Mouse (Mus musculus): ENCODE results near the gene Rdh5. TPM values are rescaled to one million over a fixed set of nuclear protein-coding genes. Genes with fewer than 3 reads are reported as not detected.

The Rdh5 gene
- total RNA-seq, 2 experiments from 2014 or later = 5.5 to 6.1 TPM

DNA sequence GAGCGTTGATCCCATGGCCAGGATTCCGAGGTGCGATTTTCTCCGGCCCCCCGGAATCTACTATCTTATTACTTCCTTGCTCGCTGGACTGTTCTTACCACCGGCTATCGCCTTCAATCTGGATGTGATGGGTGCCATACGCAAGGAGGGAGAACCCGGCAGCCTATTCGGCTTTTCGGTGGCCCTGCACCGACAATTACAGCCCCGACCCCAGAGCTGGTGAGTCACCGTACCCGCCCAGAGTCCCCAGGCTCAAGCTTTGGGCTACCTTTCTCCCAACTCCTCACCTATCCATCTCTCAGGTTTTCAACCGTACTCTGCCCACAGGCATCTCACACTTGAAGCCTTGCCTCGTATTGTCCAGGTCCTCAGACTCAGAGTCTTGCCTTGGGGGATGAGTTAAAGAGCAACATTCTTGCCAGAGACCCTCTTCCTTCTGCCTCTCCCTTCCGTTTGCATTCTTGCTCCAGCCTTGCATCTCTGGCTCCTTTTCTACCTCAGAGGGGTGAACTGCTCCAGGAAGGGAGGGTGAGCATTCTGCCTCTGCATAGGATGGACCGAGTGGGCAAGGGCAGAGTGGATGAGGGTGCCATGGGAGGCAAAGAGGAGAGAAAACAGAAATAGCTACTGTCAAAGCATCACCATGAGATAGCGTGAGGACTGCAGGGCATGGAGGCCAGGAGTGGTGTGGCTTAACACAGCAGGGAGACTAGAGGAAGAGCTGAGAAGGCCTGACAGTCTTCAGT lies 11.5 kb upstream of the Rdh5 start:
- intact Hi-C loops (cut with DNase I) = no loop called here
- no peak for DNase-seq (ENCODE audit: extremely low spot score in 1 of 2, low spot score in 2 of 2)

DNA sequence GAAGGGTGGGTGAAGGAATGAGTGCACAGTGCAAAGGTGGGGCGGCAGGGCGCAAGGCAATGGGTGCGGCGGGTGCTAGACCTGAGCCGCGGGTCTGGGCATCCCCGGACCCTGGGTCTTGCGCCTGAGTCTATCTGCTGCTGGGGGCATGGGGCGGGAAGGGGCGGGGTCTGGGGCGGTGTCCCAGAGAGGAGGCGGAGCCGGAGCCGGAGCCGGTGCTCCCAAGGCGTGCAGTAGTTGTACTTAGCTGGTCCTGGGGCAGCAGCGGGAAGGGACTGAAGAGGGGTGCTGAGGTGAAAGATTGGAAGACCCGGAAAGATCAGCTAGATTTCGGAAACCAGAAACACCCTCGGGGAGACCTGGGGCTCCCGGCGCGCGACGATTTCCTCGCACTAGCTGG lies 10.9 kb upstream of the Rdh5 start, which contains the start of gene Itga7:
Itga7 (plus strand) TSS at position 245 of the 400 bp plus-strand sequence.
- intact Hi-C loops (cut with DNase I) = no loop called here
- no peak for DNase-seq (ENCODE audit: extremely low spot score in 1 of 2, low spot score in 2 of 2)

DNA sequence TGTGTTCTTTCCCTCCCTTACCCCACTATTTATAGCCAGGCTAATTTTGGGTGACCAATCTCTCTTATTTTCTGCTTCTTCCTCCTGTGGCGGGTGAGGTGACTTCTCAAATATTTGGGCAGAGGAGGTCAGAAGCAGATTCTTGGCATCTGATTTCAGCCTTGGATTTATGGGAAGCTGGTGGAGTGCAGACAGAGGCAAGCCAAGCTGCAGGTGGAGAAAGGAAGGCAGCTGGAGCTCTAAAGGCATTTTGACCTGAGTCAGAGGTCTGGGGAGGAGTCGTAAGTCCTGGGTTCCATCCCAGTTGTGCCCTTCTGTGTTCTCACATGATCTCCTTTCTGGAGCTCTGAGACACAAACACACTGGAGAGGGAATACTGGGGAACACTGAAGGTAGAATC lies 8.8 kb upstream of the Rdh5 start:
- intact Hi-C loops (cut with DNase I) = no loop called here
- DNase-seq (ENCODE audit: extremely low spot score in 1 of 2, low spot score in 2 of 2) = no peak

DNA sequence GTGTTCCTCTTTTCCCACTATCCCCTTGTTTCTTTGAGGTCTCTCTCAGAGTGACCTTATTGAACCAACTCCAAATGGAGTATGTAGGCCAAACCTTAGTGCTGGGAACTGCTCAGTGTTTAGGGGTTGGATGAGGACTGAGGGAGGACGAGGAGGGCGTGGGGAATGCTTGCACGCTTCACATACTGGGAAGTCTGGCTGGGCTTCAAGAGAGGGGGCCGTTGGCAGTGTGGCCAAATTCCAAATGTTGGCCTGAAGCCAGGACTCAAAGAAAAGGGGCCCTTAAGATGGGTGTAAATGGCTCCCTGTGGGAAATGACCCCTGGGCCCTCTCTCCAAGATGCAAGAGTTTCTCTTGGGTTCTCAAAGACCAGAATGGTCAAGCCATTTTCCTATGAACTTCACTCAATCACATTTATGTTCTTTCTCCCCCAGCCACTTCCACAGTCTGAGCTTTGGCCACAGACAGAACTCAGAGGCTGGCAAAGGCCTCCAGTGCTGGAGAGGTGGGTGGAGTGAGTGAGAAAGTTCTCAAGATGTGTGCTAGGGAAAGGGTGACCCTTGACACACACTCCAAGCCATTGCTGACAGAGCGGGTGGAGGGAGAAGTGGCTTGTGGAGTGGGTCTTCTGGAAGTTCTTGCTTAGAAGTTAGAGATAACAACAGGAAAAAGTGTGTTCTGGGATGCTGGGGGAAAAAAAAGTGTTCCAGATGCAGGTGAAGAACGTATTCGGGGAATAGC lies 7.1 kb upstream of the Rdh5 start:
- intact Hi-C loops (cut with DNase I) = no loop called here
- DNase-seq (ENCODE audit: extremely low spot score in 1 of 2, low spot score in 2 of 2) = peak in 1 of 2 experiments; percentile 40

DNA sequence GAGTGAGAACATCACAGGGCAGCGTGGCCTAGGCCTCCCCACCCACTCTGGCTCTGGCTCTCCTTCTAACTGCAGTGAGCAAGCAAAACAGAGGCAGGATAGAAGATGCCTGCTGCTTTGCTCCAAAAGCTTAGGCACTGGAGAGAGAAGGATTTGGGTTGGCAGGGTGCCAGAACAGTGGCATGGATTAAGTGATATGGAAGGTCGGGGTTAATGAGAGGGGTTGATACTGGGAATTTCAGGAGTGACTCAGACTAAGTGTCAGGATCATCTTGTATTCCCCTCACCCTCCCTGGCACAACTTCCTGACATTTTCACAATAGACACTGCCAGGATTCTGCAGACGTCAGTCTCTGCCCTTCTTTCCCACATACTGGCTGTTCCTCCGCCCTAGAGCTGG lies 5.7 kb upstream of the Rdh5 start:
- intact Hi-C loops (cut with DNase I) = no loop called here
- DNase-seq (ENCODE audit: extremely low spot score in 1 of 2, low spot score in 2 of 2) = no peak

DNA sequence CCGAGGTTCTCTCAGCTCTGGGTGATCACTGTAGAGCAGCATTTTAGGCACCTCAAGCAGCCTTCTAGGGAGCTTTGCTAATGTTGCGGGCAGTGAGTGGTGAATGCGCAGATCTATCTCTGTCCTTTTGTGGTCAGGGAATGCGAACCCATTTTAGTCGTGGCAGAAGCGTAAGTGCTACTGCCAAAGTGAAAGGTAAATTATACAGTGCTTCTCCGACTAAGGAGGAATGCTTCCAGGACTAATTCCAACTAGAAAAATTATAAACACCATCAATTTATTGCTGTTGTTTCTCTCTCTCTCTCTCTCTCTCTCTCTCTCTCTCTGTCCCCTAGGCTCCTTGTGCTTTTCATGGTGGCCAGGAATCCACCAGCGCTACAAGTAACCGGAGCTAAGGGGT lies 1.2 kb upstream of the Rdh5 start, which contains the start of gene Bloc1s1:
Bloc1s1 (minus strand) TSS at position 101 of the 400 bp plus-strand sequence.
- intact Hi-C loops (cut with DNase I) = no loop called here

DNA sequence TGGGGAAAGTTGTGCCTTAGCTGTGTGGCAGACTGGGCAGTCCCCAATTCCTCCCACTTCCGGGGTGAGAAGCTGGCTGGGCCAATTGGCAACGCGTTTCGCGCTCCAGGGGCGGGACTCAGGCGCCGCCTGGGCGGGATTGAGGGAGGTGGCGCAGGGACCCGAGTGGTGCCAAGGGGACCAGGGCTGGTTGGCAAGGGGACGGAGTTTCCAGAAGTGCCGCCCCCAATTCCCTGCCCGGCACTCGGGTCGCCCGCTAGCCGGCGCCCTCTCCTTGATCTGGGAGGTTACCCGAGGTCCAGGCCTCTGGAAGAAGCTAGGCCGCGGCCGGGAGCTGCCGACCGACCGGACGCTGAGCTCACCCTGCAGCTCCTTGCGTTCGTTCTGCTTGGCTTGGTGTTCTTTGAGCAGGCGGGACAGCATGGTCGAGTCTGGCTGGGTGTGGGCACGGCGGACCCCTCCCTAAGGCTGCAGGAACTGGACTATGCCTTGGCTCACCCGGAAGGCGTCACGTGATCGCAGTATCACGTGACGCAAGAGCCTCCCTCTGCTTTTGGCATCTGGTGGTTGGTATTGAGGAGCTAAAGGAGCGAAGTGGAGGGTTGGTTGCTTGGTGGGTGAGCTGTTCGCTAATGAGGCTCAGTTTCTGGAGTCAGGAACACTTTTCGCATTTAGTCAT lies 464 bp upstream of the Rdh5 start:
- intact Hi-C loops (cut with DNase I) = no loop called here
- peak; percentile 92 to 96 for DNase-seq (ENCODE audit: extremely low spot score in 1 of 2, low spot score in 2 of 2)

More for the DNA sequence above, 1.2 kb upstream of the Rdh5 start, which contains the start of gene Bloc1s1:
- no peak for DNase-seq (ENCODE audit: extremely low spot score in 1 of 2, low spot score in 2 of 2)

DNA sequence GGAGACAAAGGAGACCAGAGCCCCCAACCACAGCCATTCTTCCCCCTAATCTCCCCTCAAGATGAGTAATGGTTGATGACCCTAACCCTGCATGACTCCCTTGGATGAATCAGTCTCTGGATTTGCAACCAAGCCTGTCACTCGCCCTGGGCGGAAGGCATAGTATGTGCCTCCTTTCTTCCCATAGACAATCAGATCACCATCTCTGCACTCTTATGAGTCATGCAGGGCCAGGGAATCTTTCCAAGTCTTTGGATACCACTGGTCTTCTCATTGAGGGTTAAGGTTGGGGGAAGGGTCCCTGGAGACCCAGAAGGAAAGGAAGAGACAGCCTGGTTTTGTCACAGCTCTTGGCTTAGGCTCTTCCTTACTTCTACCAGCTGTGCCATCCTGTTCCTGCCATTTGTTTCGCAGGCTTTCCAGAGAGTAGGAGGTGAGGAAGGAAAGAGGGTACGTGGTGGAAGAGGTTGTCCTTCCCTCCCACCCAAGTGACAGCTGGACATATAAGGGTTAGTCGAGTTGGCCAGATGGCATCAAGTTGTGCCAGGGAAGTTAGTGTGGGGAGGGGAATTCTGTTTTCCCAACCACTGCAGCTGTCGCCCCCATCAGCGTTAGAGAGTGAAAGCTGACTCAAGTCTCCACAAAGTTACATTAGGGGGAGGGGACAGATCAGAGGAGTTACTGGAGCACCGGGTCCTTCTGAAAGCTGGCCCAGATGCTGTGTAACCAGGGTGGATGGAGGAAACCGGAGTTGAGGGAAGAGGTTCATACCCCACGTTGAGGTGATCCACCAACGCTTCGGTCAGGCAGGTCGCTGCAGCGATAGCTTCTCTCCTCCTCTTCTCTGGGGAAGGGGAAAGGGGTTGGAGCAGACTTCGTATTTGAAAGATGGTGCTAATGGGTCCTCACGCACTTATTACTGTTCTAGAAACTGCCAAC lies 536 bp downstream of the Rdh5 start:
- no peak for DNase-seq (ENCODE audit: extremely low spot score in 1 of 2, low spot score in 2 of 2)
- intact Hi-C loops (cut with DNase I) = no loop called here

DNA sequence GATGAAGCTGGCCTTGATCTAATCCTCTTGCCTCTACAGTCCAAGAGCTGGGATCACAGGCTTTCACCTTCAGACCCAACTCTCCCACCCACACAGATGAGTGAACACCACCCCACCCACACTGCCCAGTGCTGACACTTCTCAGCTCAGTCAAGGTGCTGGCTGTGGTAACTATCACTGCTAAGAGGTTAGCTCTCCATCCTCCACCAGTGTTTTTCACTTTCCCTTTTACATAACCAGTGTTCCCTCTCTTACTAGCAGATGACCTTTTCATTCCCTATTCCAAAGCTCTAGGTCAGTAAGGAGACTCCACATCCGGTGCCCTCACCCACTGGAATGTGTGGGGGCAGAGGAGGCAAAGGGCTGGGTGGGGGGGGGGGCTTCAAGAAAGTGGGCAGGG lies 1.4 kb downstream of the Rdh5 start:
- DNase-seq (ENCODE audit: extremely low spot score in 1 of 2, low spot score in 2 of 2) = no peak
- intact Hi-C loops (cut with DNase I) = no loop called here

DNA sequence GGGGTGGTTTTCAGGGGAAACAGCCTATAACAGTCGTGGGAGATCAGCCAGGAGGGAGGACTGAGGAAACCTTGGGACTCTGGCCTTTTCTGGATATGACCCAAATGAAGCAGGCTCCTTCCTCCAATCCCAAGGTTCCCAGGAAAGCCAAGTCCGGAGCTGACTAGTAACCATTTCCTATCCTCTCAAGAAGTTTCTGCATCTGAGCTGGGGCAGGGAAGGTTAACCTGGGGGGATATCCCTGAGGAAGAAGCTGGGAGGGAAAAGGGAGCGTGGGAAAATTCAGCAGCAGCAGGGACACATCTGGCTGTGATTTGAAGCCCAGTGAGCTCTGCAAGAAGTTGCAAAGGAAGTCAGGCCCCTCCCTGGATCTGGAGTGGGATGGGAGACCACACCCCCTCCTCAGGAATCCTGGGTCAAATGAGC lies 1.9 kb downstream of the Rdh5 start:
- peak in 1 of 2 experiments; percentile 72 for DNase-seq (ENCODE audit: extremely low spot score in 1 of 2, low spot score in 2 of 2)
- intact Hi-C loops (cut with DNase I) = no loop called here

DNA sequence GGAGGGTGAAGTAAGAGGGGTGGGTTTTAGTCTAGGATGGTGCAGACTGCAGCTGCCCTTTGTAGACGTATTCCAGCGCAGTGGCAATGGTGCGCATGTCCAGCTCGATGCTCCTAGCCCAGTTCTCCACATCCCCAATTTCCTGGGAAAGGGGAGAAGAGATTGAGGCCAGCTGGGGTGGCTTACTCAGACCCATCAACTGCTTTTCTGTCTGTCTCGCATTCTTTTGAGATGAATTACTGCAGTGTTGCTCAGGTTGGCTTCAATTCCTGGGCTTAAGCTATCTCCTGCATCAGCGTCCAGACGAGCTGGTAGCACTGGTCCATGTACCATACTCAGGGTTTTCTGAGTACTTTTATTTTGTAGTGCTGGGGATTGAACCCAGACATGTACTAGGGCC lies 2.7 kb downstream of the Rdh5 start:
- DNase-seq (ENCODE audit: extremely low spot score in 1 of 2, low spot score in 2 of 2) = no peak
- intact Hi-C loops (cut with DNase I) = no loop called here

DNA sequence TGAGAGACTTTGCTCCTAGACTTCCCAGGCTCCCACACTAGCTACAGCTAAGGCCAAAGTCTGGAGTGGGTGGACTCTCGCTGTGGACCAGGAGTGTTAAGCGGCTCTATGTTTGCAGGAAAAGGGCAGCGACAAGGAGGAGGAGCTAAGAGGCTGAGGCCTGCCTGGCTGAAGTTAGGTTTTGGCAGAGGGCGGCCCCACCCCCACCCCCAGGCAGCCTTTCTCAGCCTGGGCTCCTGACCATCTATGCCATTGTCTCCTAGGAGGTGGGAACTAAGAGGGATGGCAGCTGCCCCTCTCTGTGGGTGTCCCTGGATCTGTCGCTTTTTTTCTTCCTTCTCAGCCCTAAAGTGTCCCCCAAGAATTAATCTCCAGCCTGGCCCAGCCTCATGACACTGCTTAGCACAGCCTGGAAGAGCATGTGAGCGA lies 3.5 kb downstream of the Rdh5 start:
- no peak for DNase-seq (ENCODE audit: extremely low spot score in 1 of 2, low spot score in 2 of 2)
- intact Hi-C loops (cut with DNase I) = no loop called here

DNA sequence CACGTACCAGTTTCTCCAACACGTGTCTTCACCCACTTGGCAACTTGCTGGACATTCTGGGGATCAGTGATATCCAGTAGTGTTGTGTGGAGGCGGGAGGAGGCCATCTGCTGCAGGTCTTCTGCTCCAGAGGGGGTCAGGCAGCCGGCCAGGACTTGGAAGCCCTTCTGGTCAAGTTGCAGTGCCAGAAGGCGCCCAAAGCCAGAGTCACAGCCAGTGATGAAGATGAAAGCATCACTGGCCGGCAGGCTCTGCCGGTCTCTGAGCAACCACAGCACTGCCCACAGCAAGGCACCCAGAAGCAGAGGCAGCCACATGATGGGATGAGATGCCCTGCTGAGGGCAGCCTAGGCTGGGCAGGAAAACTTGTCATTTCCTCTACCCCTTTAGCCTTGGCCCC lies 4.4 kb downstream of the Rdh5 start:
- intact Hi-C loops (cut with DNase I) = no loop called here
- peak in 1 of 2 experiments; percentile 80 for DNase-seq (ENCODE audit: extremely low spot score in 1 of 2, low spot score in 2 of 2)

DNA sequence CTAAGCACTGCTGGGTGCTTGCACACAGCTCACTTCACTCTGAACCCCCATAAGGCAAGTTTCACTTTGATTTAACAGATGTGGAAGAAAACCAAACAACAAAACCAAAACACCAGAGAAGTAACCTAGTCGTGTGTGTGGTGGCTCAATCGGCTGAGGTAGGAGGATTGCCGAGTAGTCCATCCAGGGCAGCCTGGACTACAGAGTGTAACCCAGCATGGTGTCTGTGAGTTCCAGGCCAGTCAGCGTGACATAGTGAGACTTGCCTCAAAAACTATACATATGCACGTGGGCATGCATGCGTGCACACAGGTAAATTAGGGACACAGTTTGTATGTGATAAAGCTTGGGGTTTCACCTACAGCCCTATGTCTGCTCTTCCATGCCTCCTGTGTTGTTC lies 5.3 kb downstream of the Rdh5 start:
- intact Hi-C loops (cut with DNase I) = no loop called here
- DNase-seq (ENCODE audit: extremely low spot score in 1 of 2, low spot score in 2 of 2) = no peak

DNA sequence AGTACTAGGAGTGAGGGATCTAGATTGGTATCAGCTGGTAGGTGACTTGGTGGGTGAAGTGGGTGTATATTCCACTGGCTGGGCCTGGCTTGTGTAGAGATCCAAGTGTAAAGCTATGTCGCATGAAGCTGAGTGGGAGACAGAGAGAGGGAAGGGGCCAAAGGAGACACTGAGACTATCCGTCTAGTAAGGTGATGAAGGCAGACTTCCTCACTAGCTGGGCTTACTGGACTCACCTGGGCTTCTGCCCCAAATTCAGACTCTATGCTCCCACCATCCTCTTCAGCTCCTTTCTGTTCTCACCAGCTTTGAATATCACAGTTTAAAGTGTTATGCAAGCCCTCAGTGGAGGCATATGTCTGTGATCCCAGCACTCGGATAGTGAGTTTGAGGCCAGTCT lies 6.0 kb downstream of the Rdh5 start:
- no peak for DNase-seq (ENCODE audit: extremely low spot score in 1 of 2, low spot score in 2 of 2)
- intact Hi-C loops (cut with DNase I) = no loop called here

DNA sequence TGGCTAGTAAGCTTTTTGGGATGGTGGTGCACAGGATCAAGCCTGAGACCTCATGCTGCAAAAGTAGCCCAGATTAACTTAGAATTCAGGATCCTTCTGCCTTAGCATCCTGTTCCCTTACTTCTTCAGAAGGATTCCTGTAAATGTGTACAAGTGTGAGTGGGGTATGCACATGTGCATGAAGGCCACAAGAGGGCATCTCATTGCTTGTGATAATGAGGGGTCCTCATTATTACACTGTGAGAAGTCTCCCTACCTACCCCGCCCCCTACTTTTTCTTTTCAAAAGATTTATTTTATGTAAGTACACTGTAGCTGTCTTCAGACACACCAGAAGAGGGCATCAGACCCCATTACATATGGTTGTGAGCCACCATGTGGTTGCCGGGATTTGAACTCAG lies 7.1 kb downstream of the Rdh5 start:
- intact Hi-C loops (cut with DNase I) = no loop called here
- no peak for DNase-seq (ENCODE audit: extremely low spot score in 1 of 2, low spot score in 2 of 2)

DNA sequence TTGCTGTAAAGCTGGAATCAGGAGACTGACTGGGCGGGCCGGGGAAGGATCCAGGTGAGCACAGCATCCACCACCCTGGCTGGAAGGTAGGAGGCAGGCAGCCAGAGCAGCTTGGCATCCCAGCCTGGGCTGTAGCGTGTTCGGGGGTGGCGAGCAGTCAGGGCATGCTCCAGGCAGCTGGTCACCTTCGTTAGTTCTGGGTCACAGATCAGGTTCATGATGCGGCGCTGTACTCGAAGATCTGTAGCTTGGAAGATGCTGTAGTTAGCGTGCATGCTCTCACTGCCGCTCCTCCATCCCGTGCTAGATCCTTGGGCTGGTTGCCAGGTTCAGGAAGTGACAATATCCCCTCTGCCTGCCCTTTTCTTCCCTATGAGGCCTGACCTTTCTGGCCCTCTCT lies 9.0 kb downstream of the Rdh5 start:
- DNase-seq (ENCODE audit: extremely low spot score in 1 of 2, low spot score in 2 of 2) = peak in 1 of 2 experiments; percentile 40
- intact Hi-C loops (cut with DNase I) = no loop called here

DNA sequence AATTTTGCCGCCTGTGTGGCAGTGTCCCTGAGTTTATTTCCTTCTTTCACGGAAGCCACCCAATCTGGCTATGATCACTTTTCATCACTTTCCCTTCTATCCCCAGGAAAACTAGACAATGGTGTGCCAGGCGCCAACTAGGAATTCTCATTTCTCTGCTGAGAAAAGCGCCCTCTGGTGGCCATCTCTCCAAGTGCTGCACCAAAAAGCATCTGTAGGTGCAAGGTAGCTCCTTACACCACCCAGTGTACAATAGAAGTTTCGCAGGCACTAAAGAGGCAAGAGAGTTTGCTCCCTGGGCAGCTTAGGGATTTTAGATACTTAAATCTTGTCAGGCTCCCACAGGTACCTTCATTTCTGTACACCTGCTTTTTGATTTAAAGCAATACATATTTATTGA lies 9.5 kb downstream of the Rdh5 start:
- peak; percentile 81 to 87 for DNase-seq (ENCODE audit: extremely low spot score in 1 of 2, low spot score in 2 of 2)
- intact Hi-C loops (cut with DNase I) = no loop called here

DNA sequence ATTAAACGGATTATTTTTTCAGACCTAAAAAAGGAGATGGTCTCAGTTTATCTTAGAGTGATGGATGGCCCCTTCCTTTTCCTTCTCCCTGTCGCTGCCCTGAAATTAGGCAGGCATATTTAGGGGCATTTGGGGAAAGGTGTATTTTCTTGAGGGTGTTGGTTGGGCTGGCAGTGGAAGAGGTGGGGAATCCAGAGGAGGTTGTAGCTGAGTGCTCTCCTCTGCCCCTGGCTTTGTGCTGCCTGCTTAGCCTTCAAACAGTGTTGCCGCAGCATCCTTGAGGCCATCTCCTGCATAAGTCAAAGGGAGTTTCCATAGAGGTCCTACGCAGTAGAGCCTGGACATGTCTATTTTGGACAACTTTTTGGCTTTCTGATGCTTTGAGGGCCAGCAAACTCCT lies 9.9 kb downstream of the Rdh5 start:
- DNase-seq (ENCODE audit: extremely low spot score in 1 of 2, low spot score in 2 of 2) = no peak
- intact Hi-C loops (cut with DNase I) = no loop called here
